Mouse (Mus musculus) heart, postnatal 0 days (tissue): ENCODE data around the gene Coro2b. TPM values are rescaled to one million over a fixed set of nuclear protein-coding genes. Genes with fewer than 3 reads are reported as not detected.
"Not testable (repeated sequence)": the region's sequence is repeated elsewhere in the genome, so short reads cannot be mapped to it uniquely, and the experiment has no call there.

ENCODE experiments used
- ATAC-seq: fragments of 200-750 bp; cut with Nextera tagmentation; 2 replicates; pipeline ENCODE4 v1.8.0; 2017; ENCODE audit warnings: low read depth, moderate number of reproducible peaks, moderate library complexity; ENCODE audit not compliant: insufficient read depth
- DNase-seq: peaks from one replicate; pipeline ENCODE4 v3.0.0-alpha.2; 2016; ENCODE audit warnings: low spot score
- H3K27ac ChIP-seq: fragments of 300-500 bp; sonication (generic); 2 replicates; pipeline ENCODE4 v1.5.1; 2014; ENCODE audit warnings: low read depth, mild to moderate bottlenecking
- H3K27me3 ChIP-seq: fragments of 300-500 bp; sonication (generic); 2 replicates; pipeline ENCODE4 v1.6.1; 2014; ENCODE audit warnings: low read length, mixed read lengths; ENCODE audit not compliant: control insufficient read depth, insufficient read depth
- H3K36me3 ChIP-seq: fragments of 300-500 bp; sonication (generic); replicated peaks from 2 replicates; pipeline ENCODE4 v1.6.1; 2014; ENCODE audit warnings: low read length, mixed read lengths; ENCODE audit not compliant: control insufficient read depth, insufficient read depth
- H3K4me1 ChIP-seq: fragments of 300-500 bp; sonication (generic); 2 replicates; pipeline ENCODE4 v1.6.1; 2014; ENCODE audit warnings: antibody characterized with exemption; ENCODE audit not compliant: control insufficient read depth, insufficient read depth
- H3K4me2 ChIP-seq: fragments of 300-500 bp; sonication (generic); 2 replicates; pipeline ENCODE4 v1.6.1; 2014; ENCODE audit warnings: low read depth, mild to moderate bottlenecking, low read length, moderate library complexity
- H3K4me3 ChIP-seq: fragments of 300-500 bp; sonication (generic); 2 replicates; pipeline ENCODE4 v1.5.1; 2014; ENCODE audit warnings: low read depth, low read length
- H3K9ac ChIP-seq: fragments of 300-500 bp; sonication (generic); replicated peaks from 2 replicates; pipeline ENCODE4 v1.6.1; 2014; ENCODE audit warnings: low read depth, low read length, mixed read lengths
- H3K9me3 ChIP-seq: fragments of 300-500 bp; sonication (generic); replicated peaks from 2 replicates; pipeline ENCODE4 v1.6.1; 2016; ENCODE audit warnings: low read length; ENCODE audit not compliant: control insufficient read depth
- CTCF ChIP-seq: IDR thresholded peaks from 2 replicates; pipeline ENCODE4 v1.5.1; 2016; ENCODE audit warnings: antibody characterized with exemption, control low read depth, low read depth
- EP300 ChIP-seq: IDR thresholded peaks from 2 replicates; pipeline ENCODE4 v1.6.1; 2016; ENCODE audit warnings: antibody characterized with exemption, low read depth
- WGBS: fragments of 180-500 bp; shearing (Covaris S2); extraction: QIAGEN DNeasy Blood & Tissue Kit; methylation state at CpG from one replicate; pipeline ENCODE4 v1.1.7; 2014; 5-methylcytosine and 5-hydroxymethylcytosine counted together
- polyA plus RNA-seq: library from polyadenylated mRNA; unstranded; fragments of >200 nt; fragmentation: Nextera tagmentation; extraction: Ambion mirVana; gene quantifications from 2 replicates; pipeline ENCODE4 v1.2.1, GENCODE M21; 2015
- total RNA-seq: library from RNA; depleted of rRNA; stranded (reverse); fragments of >200 nt; gene quantifications from 2 replicates; pipeline ENCODE4 v1.2.3, GENCODE M21; 2014; ENCODE audit warnings: low replicate concordance

Gene Coro2b
- total and polyA plus RNA-seq, 2 experiments from 2014 or later, result 5.5 to 45.9 TPM

- no peaks in the 10 kb centered on the region for H3K9me3 ChIP-seq
- TF ChIP-seq CTCF, result no peak
- DNase-seq (no peak), ATAC-seq (no peak)
- WGBS, result 66% methylated on average over 7 of the region's 7 CpGs
- H3K27ac ChIP-seq, result peak overlapping the region; percentile 68
- H3K36me3 ChIP-seq, result no peaks in the 10 kb centered on the region
- no peak overlapping the region for H3K4me2 ChIP-seq
- no peak overlapping the region for H3K4me3 ChIP-seq
- peak overlapping the region; percentile 37; the same call in 1 of the 2 replicates for H3K9ac ChIP-seq
- peaks cover 44% of the 10 kb centered on the region for H3K4me1 ChIP-seq
- H3K27me3 ChIP-seq, result no peaks in the 10 kb centered on the region
Observed at GRCm38 (mm10) chr9:62450862-62451261, 86.0 kb downstream of the Coro2b start.

GRCm38 (mm10) chr9:62450355-62450754 lies 86.5 kb downstream of the Coro2b start:
- Histone ChIP-seq H3K4me3 (no peak overlapping the region), H3K4me1 (peaks cover 39% of the 10 kb centered on the region), H3K9me3 (no peaks in the 10 kb centered on the region), H3K27ac (no peak overlapping the region), H3K9ac (no peak overlapping the region), H3K4me2 (no peak overlapping the region), H3K36me3 (no peaks in the 10 kb centered on the region), H3K27me3 (no peaks in the 10 kb centered on the region)
- ATAC-seq (no peak), DNase-seq (no peak)
- 69% methylated on average over 6 of the region's 6 CpGs for WGBS
- no peak for TF ChIP-seq CTCF
- no peak for TF ChIP-seq EP300

GRCm38 (mm10) chr9:62447337-62447736 lies 89.5 kb downstream of the Coro2b start:
- not testable (repeated sequence) for H3K27ac ChIP-seq, H3K4me2 ChIP-seq, H3K36me3 ChIP-seq, H3K9me3 ChIP-seq, ATAC-seq, H3K9ac ChIP-seq, H3K4me3 ChIP-seq, DNase-seq, H3K27me3 ChIP-seq
- H3K4me1 ChIP-seq, result peaks cover 21% of the 10 kb centered on the region
- WGBS, result 92% methylated on average over 5 of the region's 10 CpGs

GRCm38 (mm10) chr9:62438755-62439101 lies 98.1 kb downstream of the Coro2b start:
- Histone ChIP-seq H3K4me2 (no peak overlapping the region), H3K27me3 (no peaks in the 10 kb centered on the region), H3K9me3 (no peaks in the 10 kb centered on the region), H3K9ac (peak overlapping the region; percentile 47), H3K4me3 (no peak overlapping the region), H3K36me3 (no peaks in the 10 kb centered on the region), H3K27ac (peak overlapping the region; percentile 97), H3K4me1 (peaks cover 27% of the 10 kb centered on the region)
- peak; percentile 93 for DNase-seq
- no peak for TF ChIP-seq CTCF
- TF ChIP-seq EP300, result peak; percentile 81
- peak; percentile 76 for ATAC-seq
- WGBS, result 10% methylated on average over 3 of the region's 3 CpGs

- peak overlapping the region; percentile 97 for H3K27ac ChIP-seq
- H3K4me2 ChIP-seq, result no peak overlapping the region
- peaks cover 27% of the 10 kb centered on the region for H3K4me1 ChIP-seq
- TF ChIP-seq CTCF (no peak), EP300 (no peak; the same call in 1 of the 2 replicates)
- ATAC-seq (no peak), DNase-seq (no peak)
- H3K9me3 ChIP-seq, result no peaks in the 10 kb centered on the region
- H3K36me3 ChIP-seq, result no peaks in the 10 kb centered on the region
- H3K4me3 ChIP-seq, result no peak overlapping the region
- WGBS, result 47% methylated on average over 5 of the region's 5 CpGs
- H3K9ac ChIP-seq, result peak overlapping the region; percentile 47
- no peaks in the 10 kb centered on the region for H3K27me3 ChIP-seq
Observed at GRCm38 (mm10) chr9:62438085-62438754, 98.6 kb downstream of the Coro2b start.

- ATAC-seq, result no peak
- no peak for DNase-seq
- Histone ChIP-seq H3K27me3 (no peaks in the 10 kb centered on the region), H3K36me3 (no peaks in the 10 kb centered on the region), H3K4me2 (no peak overlapping the region), H3K27ac (peak overlapping the region; percentile 52), H3K4me1 (peaks cover 31% of the 10 kb centered on the region), H3K9ac (no peak overlapping the region), H3K4me3 (no peak overlapping the region), H3K9me3 (no peaks in the 10 kb centered on the region)
- 92% methylated on average over 7 of the region's 7 CpGs for WGBS
- TF ChIP-seq EP300 (no peak), CTCF (no peak)
Observed at GRCm38 (mm10) chr9:62437446-62437845, 99.4 kb downstream of the Coro2b start.
